Mouse (Mus musculus): ENCODE data around the gene Bend5.

The Bend5 gene

GRCm38 (mm10) chr4:111487233-111487843 is 72.5 kb downstream of the Bend5 start:
- DNase-seq: no peak

DNA sequence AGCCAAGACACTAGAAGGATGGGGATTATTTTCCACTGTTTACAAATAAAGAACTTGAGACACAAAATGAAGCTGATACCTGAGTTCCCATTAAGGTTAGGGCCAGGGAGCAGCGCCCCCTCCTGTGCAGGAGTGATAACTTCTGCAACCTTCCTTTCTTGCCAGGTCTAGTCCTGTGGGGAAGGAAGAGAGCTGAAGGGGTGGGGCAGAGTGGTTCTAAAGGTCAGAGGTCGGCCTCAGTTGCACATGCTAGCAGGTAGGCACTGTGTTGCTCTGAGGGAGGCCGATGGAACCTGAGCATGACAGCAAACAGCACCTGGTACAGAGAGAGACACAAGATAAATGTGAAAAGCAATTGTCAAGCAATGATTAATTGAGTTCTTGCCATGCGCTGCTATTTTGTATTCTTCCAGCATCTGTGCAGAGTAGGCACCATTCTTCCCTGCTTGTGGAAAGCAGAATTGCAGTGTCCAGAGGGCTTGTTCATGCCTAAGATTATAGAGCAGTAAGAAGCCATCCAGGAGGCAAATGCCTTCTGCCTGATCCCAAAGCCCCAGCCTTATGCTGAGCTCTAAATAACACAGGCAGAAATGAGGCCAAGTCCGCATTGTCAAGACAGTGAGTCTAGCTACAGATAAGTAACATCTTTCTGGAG is 79.1 kb downstream of the Bend5 start:
- DNase-seq: peak in 1 of 2 experiments; percentile 20

DNA sequence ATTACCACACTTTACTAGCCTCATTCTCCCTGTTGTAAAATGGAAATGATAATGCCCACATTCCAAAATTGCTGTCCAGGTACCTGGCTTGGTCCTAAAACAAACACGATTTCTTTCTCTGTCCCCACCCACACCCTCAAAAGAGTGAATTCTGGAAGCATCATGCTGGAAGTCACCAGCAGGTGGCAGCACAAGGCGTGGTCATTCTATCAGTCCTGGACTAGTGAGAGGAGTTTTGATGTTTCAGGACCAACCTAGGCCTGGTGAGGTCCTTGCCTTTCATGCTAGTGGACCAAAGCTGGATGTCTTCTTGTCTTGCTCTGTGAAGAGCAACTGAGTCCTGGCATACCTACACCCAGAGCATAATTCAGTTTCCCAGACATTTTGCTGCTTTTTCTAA is 81.1 kb downstream of the Bend5 start:
- peak; percentile 86 to 90 for DNase-seq

DNA sequence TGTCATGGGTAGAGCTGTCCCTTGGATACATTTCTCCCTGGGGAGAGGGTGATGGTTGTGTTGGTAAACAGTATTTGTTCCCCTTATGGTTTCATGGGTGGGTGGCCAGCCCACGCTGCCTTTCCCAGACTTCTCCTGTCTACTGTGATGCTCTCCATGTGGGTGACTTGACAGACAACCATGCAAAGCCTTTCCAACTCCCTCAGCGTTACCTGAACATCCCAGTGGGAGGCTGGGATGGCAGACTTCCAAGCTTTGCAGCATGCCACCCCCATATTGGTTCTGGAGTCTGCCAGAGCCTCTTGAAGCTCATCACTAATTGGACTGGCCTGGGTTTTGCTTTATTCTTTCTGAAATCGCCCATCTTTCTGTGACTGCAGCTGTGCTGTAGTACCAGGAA is 83.9 kb downstream of the Bend5 start:
- DNase-seq: peak; percentile 12 to 26

DNA sequence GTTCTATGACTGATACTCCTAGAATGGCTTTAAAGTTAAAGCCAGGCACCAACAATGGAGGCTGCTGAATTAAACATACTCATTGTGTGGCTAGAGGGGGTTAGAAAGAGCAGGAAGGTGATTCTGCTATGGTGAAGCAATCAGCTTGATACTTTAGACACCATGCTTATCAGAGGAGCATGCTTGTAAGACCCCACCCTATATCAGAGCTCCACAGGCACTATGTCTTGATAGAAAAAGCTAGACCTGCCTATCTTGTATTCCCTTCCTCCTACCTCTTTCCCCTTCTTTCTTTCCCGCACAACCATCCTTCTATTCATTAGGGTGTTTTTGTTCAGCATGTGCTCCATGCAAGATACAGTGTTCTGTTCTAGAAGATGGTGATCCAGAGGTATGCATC is 86.6 kb downstream of the Bend5 start:
- DNase-seq: no peak

- DNase-seq: no peak
Measured at GRCm38 (mm10) chr4:111502965-111503727, 88.3 kb downstream of the Bend5 start.

GRCm38 (mm10) chr4:111504952-111505351 is 90.1 kb downstream of the Bend5 start:
- no peak for DNase-seq

All from cerebellum, postnatal 14 days (tissue).